Mouse (Mus musculus): ENCODE measurements around the gene Zmynd15. TPM values are rescaled to one million over a fixed set of nuclear protein-coding genes. Genes with fewer than 3 reads are reported as not detected.

Zmynd15 gene
- polyA plus RNA-seq, 1 experiment, result not detected

DNA sequence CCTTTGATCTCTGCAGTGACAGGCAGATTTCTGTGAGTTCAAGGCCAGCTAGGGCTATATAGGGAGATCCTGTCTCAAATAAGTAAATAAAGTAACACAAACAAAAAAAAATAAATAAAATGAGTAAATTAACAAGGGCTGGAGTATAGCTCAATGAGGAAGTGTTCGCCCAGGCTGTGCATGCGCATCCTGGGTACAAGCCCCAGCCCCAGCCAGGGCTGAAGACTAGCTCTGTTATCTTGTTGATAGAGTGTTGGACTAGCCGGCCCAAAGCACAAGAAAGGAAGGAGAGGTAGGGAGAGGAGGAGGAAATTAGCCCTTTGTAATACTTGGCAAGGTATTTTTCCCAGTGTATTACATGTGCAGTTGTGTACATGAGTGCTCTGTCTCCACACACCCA is 15.3 kb upstream of the Zmynd15 start:
- TF ChIP-seq TAL1 (IDR thresholded peaks at IDR 0.05; ENCODE audit: low read length) (no peak), GATA1 (IDR thresholded peaks at IDR 0.05; ENCODE audit: low read length) (no peak)
- H3K4me3 ChIP-seq (replicated peaks), result no peak overlapping the region
- no peaks in the 10 kb centered on the region for H3K4me1 ChIP-seq (ENCODE audit: control insufficient read depth)
- no peaks in the 10 kb centered on the region for H3K27me3 ChIP-seq (ENCODE audit: control insufficient read depth)
- no peaks in the 10 kb centered on the region for H3K9me3 ChIP-seq (ENCODE audit: control insufficient read depth, low read length)
- H3K36me3 ChIP-seq (ENCODE audit: control insufficient read depth), result peaks cover 23% of the 10 kb centered on the region

DNA sequence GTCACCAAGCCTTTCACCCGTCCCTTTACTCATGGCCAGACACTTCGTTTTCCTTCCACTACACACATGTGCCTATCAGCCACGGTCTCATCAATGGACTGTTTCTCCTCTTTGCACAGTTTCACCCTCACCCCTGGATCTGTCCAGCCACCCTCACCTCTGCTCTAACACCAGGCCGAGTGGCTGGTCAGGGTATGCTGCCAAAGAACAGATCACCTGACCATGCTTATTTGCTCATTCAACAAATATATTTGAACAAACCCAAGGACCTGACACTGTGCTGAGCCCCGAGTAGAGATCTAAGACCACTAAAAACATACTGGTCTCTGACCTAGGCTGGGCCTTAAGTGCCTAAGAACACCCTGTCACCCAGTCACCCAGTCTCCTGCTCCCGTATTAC is 14.6 kb upstream of the Zmynd15 start:
- Histone ChIP-seq H3K4me1 (ENCODE audit: control insufficient read depth) (no peaks in the 10 kb centered on the region), H3K4me3 (replicated peaks) (no peak overlapping the region), H3K27me3 (ENCODE audit: control insufficient read depth) (no peaks in the 10 kb centered on the region), H3K9me3 (ENCODE audit: control insufficient read depth, low read length) (no peaks in the 10 kb centered on the region), H3K36me3 (ENCODE audit: control insufficient read depth) (peaks cover 16% of the 10 kb centered on the region)
- TF ChIP-seq TAL1 (IDR thresholded peaks at IDR 0.05; ENCODE audit: low read length), result no peak
- TF ChIP-seq GATA1 (IDR thresholded peaks at IDR 0.05; ENCODE audit: low read length), result no peak

DNA sequence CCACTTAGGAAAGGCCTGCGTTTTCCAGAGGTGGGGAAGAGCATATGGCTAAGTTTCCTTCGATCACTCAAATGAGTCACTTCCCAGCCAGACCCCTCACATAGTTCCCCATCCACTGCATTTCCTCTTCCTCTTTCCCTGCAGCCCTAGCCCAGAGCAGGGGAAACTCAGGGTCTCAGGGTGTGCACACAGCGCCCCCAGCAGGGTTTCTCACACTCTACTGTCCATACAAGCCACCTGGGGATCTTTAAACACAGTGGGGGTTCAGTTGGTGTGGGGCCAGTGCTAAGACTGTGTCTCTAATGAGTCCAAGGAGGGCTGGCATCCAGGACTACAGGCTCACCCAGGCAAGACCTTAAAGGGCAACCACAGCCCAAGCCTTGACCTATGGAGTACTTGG is 12.5 kb upstream of the Zmynd15 start:
- no peaks in the 10 kb centered on the region for H3K9me3 ChIP-seq (ENCODE audit: control insufficient read depth, low read length)
- H3K4me3 ChIP-seq (replicated peaks), result no peak overlapping the region
- TF ChIP-seq GATA1 (IDR thresholded peaks at IDR 0.05; ENCODE audit: low read length) (no peak), TAL1 (IDR thresholded peaks at IDR 0.05; ENCODE audit: low read length) (no peak)
- peaks cover 2% of the 10 kb centered on the region; the same call in 1 of the 2 replicates for H3K36me3 ChIP-seq (ENCODE audit: control insufficient read depth)
- no peaks in the 10 kb centered on the region for H3K27me3 ChIP-seq (ENCODE audit: control insufficient read depth)
- peaks cover 12% of the 10 kb centered on the region for H3K4me1 ChIP-seq (ENCODE audit: control insufficient read depth)

DNA sequence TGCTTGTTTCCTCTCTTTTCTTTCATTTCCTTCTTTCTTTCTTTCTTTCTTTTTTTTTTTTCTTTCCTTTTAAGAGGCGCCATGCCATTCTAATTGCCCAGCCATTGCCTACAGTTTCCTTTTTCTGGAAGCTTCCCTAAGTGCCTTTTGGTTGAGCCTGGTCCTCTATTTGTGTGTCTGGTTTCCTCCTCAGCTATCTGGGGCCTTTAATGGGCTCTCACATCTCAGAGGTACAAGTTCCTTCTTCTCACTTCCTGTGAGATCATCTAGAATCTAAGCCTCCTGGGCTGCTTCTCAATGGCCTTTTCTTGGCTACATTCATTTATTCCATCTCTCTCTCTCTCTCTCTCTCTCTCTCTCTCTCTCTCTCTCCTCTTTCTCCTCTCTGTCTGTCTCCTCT is 11.9 kb upstream of the Zmynd15 start:
- no peaks in the 10 kb centered on the region for H3K9me3 ChIP-seq (ENCODE audit: control insufficient read depth, low read length)
- H3K4me3 ChIP-seq (replicated peaks), result no peak overlapping the region
- no peaks in the 10 kb centered on the region for H3K36me3 ChIP-seq (ENCODE audit: control insufficient read depth)
- peaks cover 18% of the 10 kb centered on the region for H3K4me1 ChIP-seq (ENCODE audit: control insufficient read depth)
- no peak for TF ChIP-seq TAL1 (IDR thresholded peaks at IDR 0.05; ENCODE audit: low read length)
- no peak for TF ChIP-seq GATA1 (IDR thresholded peaks at IDR 0.05; ENCODE audit: low read length)
- H3K27me3 ChIP-seq (ENCODE audit: control insufficient read depth), result no peaks in the 10 kb centered on the region

DNA sequence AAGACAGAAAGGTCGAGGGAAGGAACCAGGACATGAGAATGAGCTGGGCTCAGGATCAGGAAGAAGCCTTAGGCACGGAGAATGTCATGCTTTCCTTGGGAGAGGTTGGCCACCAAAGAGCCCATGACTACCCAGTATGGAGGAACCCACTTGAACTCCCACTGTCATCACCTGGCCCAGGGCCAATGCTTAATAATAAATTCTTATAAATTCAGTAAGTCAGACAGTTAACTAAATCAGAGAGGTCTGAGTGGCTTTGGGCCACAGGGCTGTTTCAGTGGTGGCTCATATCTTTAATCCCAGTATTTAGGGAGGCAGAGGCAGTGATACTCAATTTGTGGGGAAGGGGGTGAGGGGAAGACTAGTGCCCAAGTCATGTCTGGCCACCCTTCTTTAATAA is 8.3 kb upstream of the Zmynd15 start:
- no peak for TF ChIP-seq TAL1 (IDR thresholded peaks at IDR 0.05; ENCODE audit: low read length)
- no peak for TF ChIP-seq GATA1 (IDR thresholded peaks at IDR 0.05; ENCODE audit: low read length)
- Histone ChIP-seq H3K4me1 (ENCODE audit: control insufficient read depth) (peaks cover 29% of the 10 kb centered on the region), H3K36me3 (ENCODE audit: control insufficient read depth) (peaks cover 10% of the 10 kb centered on the region), H3K4me3 (replicated peaks) (no peak overlapping the region), H3K27me3 (ENCODE audit: control insufficient read depth) (no peaks in the 10 kb centered on the region), H3K9me3 (ENCODE audit: control insufficient read depth, low read length) (no peaks in the 10 kb centered on the region)

DNA sequence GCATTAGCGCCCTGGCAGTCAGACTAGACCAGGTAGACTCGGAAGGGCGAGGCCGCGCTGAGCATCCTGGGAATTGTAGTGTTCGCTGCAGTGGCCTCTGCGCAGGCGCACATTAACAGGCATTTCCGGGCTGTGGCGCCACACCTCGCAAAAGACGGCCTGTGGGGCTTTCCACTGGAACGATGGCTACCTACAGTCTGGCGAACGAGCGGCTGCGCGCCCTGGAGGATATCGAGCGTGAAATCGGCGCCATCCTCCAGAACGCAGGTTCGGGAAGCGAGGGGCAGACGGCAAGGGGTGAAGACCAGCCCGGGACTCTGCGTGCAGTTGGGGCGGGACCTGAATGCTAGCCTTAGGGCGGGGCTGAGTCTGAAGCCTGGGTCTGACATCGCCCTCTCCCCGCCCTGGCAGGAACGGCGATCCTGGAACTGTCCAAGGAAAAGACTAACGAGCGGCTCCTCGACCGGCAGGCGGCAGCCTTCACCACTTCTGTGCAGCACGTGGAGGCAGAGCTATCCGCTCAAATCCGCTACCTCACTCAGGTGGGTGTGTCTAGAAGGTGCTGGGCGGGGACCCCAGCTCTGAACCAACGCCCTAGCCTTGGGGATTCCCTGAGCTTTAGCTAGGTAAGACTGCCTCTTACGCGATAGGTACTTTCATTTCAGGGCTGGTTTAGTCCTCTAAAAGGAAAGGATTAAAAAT is 7.3 kb upstream of the Zmynd15 start, which contains the start of gene Med11:
Med11 (plus strand) TSS at position 123 of the 702 bp plus-strand sequence.
- TF ChIP-seq TAL1 (IDR thresholded peaks at IDR 0.05; ENCODE audit: low read length), result no peak
- no peak for TF ChIP-seq GATA1 (IDR thresholded peaks at IDR 0.05; ENCODE audit: low read length)
- peaks cover 10% of the 10 kb centered on the region for H3K36me3 ChIP-seq (ENCODE audit: control insufficient read depth)
- H3K4me3 ChIP-seq (replicated peaks), result peak within 1 kb of the TSS; percentile 69
- no peaks in the 10 kb centered on the region for H3K9me3 ChIP-seq (ENCODE audit: control insufficient read depth, low read length)
- peaks cover 29% of the 10 kb centered on the region for H3K4me1 ChIP-seq (ENCODE audit: control insufficient read depth)
- H3K27me3 ChIP-seq (ENCODE audit: control insufficient read depth), result no peaks in the 10 kb centered on the region

DNA sequence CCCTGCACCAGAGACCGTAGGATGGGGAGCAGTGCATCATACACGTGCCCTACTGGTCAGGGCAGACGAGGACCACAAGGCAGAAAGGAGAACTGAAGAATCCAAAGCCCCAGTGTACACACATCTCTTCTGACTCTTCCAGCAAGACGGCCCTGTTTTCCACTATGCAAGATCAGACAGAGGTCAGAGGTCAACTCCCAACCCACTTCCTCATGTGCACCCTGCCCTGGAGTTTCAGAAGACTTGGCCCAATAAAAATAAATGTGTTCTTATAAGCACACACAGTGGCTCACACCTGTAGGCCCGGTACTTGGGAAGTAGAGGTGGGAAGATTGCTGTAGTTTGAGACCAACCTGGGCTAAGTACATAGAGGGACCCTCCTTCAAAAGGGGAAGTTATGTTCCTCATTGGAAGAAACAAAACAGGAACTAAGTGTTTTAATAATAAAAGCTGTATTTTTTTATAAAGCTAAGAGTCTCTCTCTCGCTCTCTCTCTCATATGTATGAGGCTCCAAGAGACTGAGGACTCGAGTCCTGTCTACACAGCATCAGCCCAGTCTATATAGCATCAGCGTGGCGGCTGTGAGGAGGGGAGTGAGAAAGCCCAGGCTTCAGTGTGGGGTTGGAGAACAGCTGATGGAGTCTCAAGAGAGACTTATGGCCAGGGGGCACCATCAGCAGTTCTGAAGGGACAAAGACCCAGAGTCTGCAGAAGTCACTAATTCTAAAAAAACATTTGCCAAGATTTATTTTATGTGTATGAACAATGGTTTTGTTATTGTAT is 5.8 kb upstream of the Zmynd15 start:
- no peak for TF ChIP-seq TAL1 (IDR thresholded peaks at IDR 0.05; ENCODE audit: low read length)
- no peak for TF ChIP-seq GATA1 (IDR thresholded peaks at IDR 0.05; ENCODE audit: low read length)
- H3K4me1 ChIP-seq (ENCODE audit: control insufficient read depth), result peaks cover 29% of the 10 kb centered on the region
- peaks cover 10% of the 10 kb centered on the region for H3K36me3 ChIP-seq (ENCODE audit: control insufficient read depth)
- H3K9me3 ChIP-seq (ENCODE audit: control insufficient read depth, low read length), result peaks cover under 1% of the 10 kb centered on the region; the same call in 1 of the 2 replicates
- H3K4me3 ChIP-seq (replicated peaks), result no peak overlapping the region
- peaks cover 7% of the 10 kb centered on the region for H3K27me3 ChIP-seq (ENCODE audit: control insufficient read depth)

DNA sequence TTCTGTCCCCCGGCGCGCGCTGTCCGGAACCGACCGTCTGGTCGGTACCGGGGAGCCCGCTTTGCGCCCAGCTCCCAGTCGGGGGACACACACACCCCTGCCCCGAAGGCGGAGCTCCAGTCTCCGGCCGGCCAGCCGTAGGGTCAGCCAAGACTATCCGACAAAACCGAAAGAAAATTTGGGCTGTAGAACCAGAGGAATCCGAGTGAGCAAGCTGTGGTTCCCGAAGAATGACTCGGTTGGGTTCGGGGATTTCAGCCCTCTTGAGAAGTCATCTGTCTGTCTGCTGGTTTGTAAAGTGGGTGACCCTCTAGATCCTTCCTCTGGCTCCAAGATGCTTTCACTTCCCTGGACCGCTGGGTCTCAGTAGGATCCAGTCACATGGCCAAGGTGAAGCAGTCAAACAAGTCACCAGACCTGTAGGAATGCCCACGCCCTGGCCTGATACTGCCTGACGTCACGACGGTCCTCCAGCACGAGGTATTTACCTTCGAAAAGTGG is 418 bp downstream of the Zmynd15 start, which contains the start of gene Cxcl16:
Cxcl16 (minus strand) TSS at position 384 of the 501 bp plus-strand sequence.
- peak within 1 kb of the TSS; percentile 42 for H3K4me3 ChIP-seq (replicated peaks)
- TF ChIP-seq GATA1 (IDR thresholded peaks at IDR 0.05; ENCODE audit: low read length) (no peak), TAL1 (IDR thresholded peaks at IDR 0.05; ENCODE audit: low read length) (no peak)
- H3K27me3 ChIP-seq (ENCODE audit: control insufficient read depth), result peaks cover 58% of the 10 kb centered on the region
- H3K4me1 ChIP-seq (ENCODE audit: control insufficient read depth), result peaks cover 3% of the 10 kb centered on the region; the same call in 1 of the 2 replicates
- H3K9me3 ChIP-seq (ENCODE audit: control insufficient read depth, low read length), result peaks cover 10% of the 10 kb centered on the region; the same call in 1 of the 2 replicates
- H3K36me3 ChIP-seq (ENCODE audit: control insufficient read depth), result peaks cover 4% of the 10 kb centered on the region

DNA sequence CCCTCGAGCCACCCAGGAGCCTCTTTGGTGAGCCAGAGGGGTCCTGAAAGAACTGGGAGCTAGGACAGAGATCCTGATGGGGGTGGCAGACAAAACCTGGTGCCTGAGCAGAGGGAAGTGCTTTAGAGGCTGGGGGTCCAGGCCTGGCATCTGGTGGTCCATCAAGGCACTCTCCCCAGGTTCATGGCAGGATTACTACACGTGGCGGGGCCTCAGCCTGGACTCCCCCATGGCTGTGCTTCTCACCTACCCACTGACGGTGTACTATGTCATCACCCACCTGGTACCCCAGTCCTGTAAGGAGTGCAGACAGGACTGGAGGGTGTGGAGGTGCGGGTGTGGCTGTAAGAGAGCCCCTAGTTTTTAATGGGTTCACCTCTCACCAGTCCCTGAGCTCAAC is 4.7 kb downstream of the Zmynd15 start:
- Histone ChIP-seq H3K4me1 (ENCODE audit: control insufficient read depth) (peaks cover 3% of the 10 kb centered on the region; the same call in 1 of the 2 replicates), H3K27me3 (ENCODE audit: control insufficient read depth) (peaks cover 76% of the 10 kb centered on the region), H3K36me3 (ENCODE audit: control insufficient read depth) (no peaks in the 10 kb centered on the region), H3K9me3 (ENCODE audit: control insufficient read depth, low read length) (peaks cover 6% of the 10 kb centered on the region; the same call in 1 of the 2 replicates), H3K4me3 (replicated peaks) (no peak overlapping the region)
- TF ChIP-seq GATA1 (IDR thresholded peaks at IDR 0.05; ENCODE audit: low read length) (no peak), TAL1 (IDR thresholded peaks at IDR 0.05; ENCODE audit: low read length) (no peak)
